Mouse (Mus musculus) liver, embryonic 14.5 days (tissue): ENCODE measurements around the gene Uqcc2. TPM values are rescaled to one million over a fixed set of nuclear protein-coding genes. Genes with fewer than 3 reads are reported as not detected.

ENCODE experiments used
- ATAC-seq: fragments of 200-750 bp; cut with Nextera tagmentation; 2 replicates; pipeline ENCODE4 v1.8.0; 2017; ENCODE audit warnings: moderate number of reproducible peaks, mild to moderate bottlenecking, moderate library complexity; ENCODE audit not compliant: insufficient read depth
- DNase-seq, 3 experiments: peaks; one replicate each; pipeline ENCODE4 v3.0.0-alpha.2; 2012 to 2013; ENCODE audit warnings: low read depth in 3 of 3, low spot score in 3 of 3
- H3K27ac ChIP-seq: fragments of 300-500 bp; sonication (generic); 2 replicates; pipeline ENCODE4 v1.5.1; 2014; ENCODE audit warnings: moderate library complexity, mild to moderate bottlenecking, control low read depth, inconsistent platforms
- H3K27me3 ChIP-seq: fragments of 300-500 bp; sonication (generic); 2 replicates; pipeline ENCODE4 v1.6.1; 2014; ENCODE audit warnings: mild to moderate bottlenecking, low read length, moderate library complexity; ENCODE audit not compliant: control insufficient read depth, insufficient read depth
- H3K36me3 ChIP-seq: fragments of 300-500 bp; sonication (generic); replicated peaks from 2 replicates; pipeline ENCODE4 v1.6.1; 2014; ENCODE audit warnings: low read depth; ENCODE audit not compliant: control insufficient read depth, insufficient read depth
- H3K4me1 ChIP-seq, 2 experiments: fragments of 200-500 bp in 1 of 2; fragments of 300-500 bp in 1 of 2; sonication (generic) in 1 of 2; replicated peaks; 2 replicates each; pipeline ENCODE4 v1.6.1; 2012 to 2014; ENCODE audit warnings: antibody characterized with exemption in 1 of 2, inconsistent platforms in 1 of 2, low read length in 1 of 2; ENCODE audit not compliant: control insufficient read depth in 2 of 2, insufficient read depth in 2 of 2
- H3K4me2 ChIP-seq: fragments of 300-500 bp; sonication (generic); 2 replicates; pipeline ENCODE4 v1.6.1; 2014; ENCODE audit warnings: low read depth, mild to moderate bottlenecking, control low read depth, moderate library complexity
- H3K4me3 ChIP-seq, 2 experiments: fragments of 200-500 bp in 1 of 2; fragments of 300-500 bp in 1 of 2; sonication (generic) in 1 of 2; 2 replicates each; pipeline ENCODE4 v1.5.1; 2012 to 2014; ENCODE audit warnings: low read depth in 2 of 2, low read length in 2 of 2, mild to moderate bottlenecking in 2 of 2, control low read depth in 1 of 2, inconsistent platforms in 1 of 2, moderate library complexity in 1 of 2; ENCODE audit not compliant: insufficient read depth in 1 of 2
- H3K9ac ChIP-seq: fragments of 300-500 bp; sonication (generic); replicated peaks from 2 replicates; pipeline ENCODE4 v1.6.1; 2014; ENCODE audit warnings: mild to moderate bottlenecking, control low read depth, moderate library complexity
- H3K9me3 ChIP-seq: fragments of 300-500 bp; sonication (generic); 2 replicates; pipeline ENCODE4 v1.6.1; 2016; ENCODE audit warnings: low read length, mixed read lengths; ENCODE audit not compliant: control insufficient read depth
- CTCF ChIP-seq: IDR thresholded peaks from 2 replicates; pipeline ENCODE4 v1.5.1; 2016; ENCODE audit warnings: antibody characterized with exemption, low read depth, control low read depth
- EP300 ChIP-seq: IDR thresholded peaks from 2 replicates; pipeline ENCODE4 v1.6.1; 2016; ENCODE audit warnings: antibody characterized with exemption, low read depth
- WGBS: fragments of 180-500 bp; shearing (Covaris S2); extraction: QIAGEN DNeasy Blood & Tissue Kit; methylation state at CpG from one replicate; pipeline ENCODE4 v1.1.7; 2014; ENCODE audit not compliant: insufficient replicate concordance; 5-methylcytosine and 5-hydroxymethylcytosine counted together
- polyA plus RNA-seq, 2 experiments: library from polyadenylated mRNA; depleted of rRNA in 1 of 2; stranded (reverse) in 1 of 2; unstranded in 1 of 2; fragments of >200 nt; fragmentation: Nextera tagmentation in 1 of 2; extraction: Ambion mirVana in 1 of 2; gene quantifications; 2 replicates each; pipeline versions ENCODE4 v1.2.1 to v1.2.3; 2012 to 2014

Uqcc2 gene
- polyA plus RNA-seq, 2 experiments, result 129 to 208 TPM

DNA sequence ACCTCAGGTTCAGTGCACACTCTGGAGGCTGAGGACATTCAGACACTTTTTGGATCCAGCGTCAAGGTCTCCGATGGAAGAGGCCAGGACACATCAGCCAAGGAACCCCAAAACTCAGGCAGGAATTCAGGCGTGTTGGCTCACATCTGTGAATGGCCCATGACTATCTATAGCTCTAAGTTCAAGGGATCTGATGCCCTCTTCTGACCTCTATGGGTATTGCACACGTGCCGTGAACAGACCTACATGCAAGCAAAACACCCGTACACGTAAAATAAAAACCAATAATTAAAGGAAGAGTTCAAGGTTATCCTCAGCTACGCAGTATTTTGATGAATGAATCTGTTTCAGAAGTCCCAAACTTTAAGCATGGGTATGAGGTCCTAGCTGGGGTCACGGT, 27.0 kb downstream of the Uqcc2 start:
- no peak overlapping the region for H3K4me2 ChIP-seq
- no peak overlapping the region for H3K4me3 ChIP-seq
- no peak for ATAC-seq
- DNase-seq, result peak in 1 of 3 experiments; percentile 15
- H3K36me3 ChIP-seq, result no peaks in the 10 kb centered on the region
- no peaks in the 10 kb centered on the region for H3K27me3 ChIP-seq
- no peak overlapping the region for H3K9ac ChIP-seq
- TF ChIP-seq CTCF (peak; percentile 52), EP300 (no peak)
- H3K27ac ChIP-seq, result no peak overlapping the region
- no peaks in the 10 kb centered on the region for H3K9me3 ChIP-seq
- no peaks in the 10 kb centered on the region for H3K4me1 ChIP-seq
- WGBS, result 68% methylated on average over 9 of the region's 9 CpGs

DNA sequence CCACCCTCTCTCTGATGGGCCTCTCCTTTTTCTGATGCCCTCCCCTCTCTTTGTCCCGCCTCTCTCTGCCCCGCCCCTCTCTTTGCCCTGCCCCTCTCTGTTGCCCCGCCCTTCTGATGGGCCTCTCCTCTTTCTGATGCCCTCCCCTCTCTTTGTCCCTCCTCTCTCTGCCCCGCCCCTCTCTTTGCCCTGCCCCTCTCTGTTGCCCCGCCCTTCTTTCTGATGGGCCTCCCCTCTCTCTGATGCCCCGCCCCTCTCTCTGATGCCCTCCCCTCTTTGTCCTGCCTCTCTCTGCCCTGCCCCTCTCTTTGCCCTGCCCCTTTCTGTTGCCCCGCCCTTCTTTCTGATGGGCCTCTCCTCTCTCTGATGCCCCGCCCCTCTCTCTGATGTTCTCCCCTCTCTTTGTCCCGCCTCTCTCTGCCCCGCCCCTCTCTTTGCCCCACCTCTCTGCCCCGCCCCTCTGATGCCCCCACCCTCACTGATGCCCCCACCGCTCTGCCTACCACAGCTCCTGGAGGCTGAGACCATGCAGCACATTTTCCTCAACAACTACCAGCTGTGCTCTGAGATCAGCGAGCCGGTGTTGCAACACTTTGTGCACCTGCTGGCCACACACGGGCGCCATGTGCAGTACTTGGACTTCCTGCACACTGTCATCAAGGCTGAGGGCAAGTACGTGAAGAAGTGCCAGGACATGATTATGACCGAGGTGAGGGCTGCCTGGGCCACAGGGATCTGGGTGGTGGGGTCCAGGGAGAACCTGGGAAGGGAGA, 27.8 kb downstream of the Uqcc2 start:
- Histone ChIP-seq H3K4me2 (no peak overlapping the region), H3K36me3 (no peaks in the 10 kb centered on the region), H3K4me1 (no peaks in the 10 kb centered on the region), H3K27ac (no peak overlapping the region), H3K27me3 (no peaks in the 10 kb centered on the region), H3K4me3 (no peak overlapping the region), H3K9ac (no peak overlapping the region), H3K9me3 (no peaks in the 10 kb centered on the region)
- 0 out of 2 replicates have a peak, but pooled peaks have one; percentile 8 for TF ChIP-seq CTCF
- no peak for TF ChIP-seq EP300
- peak; percentile 23; the same call in 1 of the 2 replicates for ATAC-seq
- no peak for DNase-seq
- 52% methylated on average over 15 of the region's 18 CpGs for WGBS

DNA sequence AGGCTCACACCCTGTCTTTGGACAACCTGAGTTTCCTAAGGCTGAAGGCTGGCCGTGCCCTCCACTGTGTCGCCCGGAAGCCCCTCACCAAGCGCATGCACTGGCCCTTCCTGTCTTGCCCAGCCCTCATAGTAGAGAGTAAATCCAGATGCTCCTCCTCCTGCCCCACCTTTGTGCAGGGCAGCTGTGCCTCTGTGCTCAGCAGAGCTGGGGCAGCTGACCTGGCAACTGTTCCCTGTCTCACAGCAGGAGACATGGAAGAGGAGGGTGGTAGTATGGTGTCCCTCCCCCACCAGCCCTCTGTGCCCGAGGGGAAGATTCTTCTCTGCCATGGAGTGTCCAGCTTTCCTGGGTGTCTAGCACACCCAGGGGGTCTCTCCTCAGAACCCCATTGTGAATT, 32.0 kb downstream of the Uqcc2 start:
- 75% methylated on average over 5 of the region's 5 CpGs for WGBS
- DNase-seq, result no peak
- TF ChIP-seq EP300 (no peak), CTCF (no peak)
- H3K36me3 ChIP-seq, result no peaks in the 10 kb centered on the region
- no peak overlapping the region for H3K9ac ChIP-seq
- H3K9me3 ChIP-seq, result no peaks in the 10 kb centered on the region
- H3K4me2 ChIP-seq, result no peak overlapping the region
- H3K4me3 ChIP-seq, result no peak overlapping the region
- ATAC-seq, result no peak
- no peaks in the 10 kb centered on the region for H3K27me3 ChIP-seq
- no peak overlapping the region for H3K27ac ChIP-seq
- no peaks in the 10 kb centered on the region for H3K4me1 ChIP-seq

DNA sequence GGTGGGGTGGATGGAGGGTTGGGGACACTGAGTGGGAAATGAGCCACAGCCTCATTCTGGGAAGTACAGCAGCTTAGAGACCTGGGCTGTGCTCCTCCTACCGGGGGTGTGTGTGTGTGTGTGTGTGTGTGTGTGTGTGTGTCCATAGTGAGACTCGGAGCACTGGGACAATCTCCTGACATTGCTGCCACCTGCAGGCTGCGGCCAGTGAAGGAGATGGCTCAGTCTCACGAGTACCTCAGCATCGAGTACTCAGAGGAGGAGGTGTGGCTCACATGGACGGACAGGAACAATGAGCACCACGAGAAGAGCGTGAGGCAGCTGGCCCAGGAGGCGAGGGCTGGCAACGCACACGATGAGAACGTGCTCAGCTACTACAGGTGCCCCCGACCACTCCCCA, 38.0 kb downstream of the Uqcc2 start:
- H3K4me1 ChIP-seq, result no peaks in the 10 kb centered on the region
- no peak overlapping the region for H3K27ac ChIP-seq
- H3K4me2 ChIP-seq, result no peak overlapping the region
- ATAC-seq (no peak), DNase-seq (no peak)
- 43% methylated on average over 13 of the region's 13 CpGs for WGBS
- H3K4me3 ChIP-seq, result no peak overlapping the region
- TF ChIP-seq CTCF (peak; percentile 48), EP300 (no peak)
- H3K9ac ChIP-seq, result no peak overlapping the region
- H3K36me3 ChIP-seq, result no peaks in the 10 kb centered on the region
- no peaks in the 10 kb centered on the region for H3K27me3 ChIP-seq
- H3K9me3 ChIP-seq, result no peaks in the 10 kb centered on the region

DNA sequence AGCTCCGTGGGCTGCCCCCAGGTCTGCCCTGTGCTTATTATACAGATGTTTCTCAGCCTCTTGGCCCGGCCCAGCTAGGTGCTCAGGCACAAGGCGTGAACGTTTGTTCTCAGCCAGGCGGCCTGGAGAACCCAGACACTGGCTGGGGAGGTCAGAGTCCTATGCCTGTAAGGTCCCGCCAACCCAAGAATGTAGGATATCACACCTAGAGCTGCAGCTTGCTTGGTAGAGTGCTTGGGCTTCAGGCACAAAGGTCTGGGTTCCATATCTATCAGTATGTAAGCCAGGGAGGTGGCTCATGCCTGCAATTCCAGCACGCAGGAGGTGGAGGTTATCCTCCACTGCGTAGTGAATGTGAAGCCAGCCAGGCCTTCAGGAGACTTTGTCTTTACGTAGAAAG, 43.6 kb downstream of the Uqcc2 start:
- DNase-seq (no peak), ATAC-seq (no peak)
- Histone ChIP-seq H3K4me2 (no peak overlapping the region), H3K9ac (no peak overlapping the region), H3K27ac (no peak overlapping the region), H3K9me3 (no peaks in the 10 kb centered on the region), H3K36me3 (no peaks in the 10 kb centered on the region), H3K4me1 (no peaks in the 10 kb centered on the region), H3K4me3 (no peak overlapping the region), H3K27me3 (no peaks in the 10 kb centered on the region)
- TF ChIP-seq EP300 (no peak), CTCF (no peak)
- WGBS, result 73% methylated on average over 9 of the region's 9 CpGs
